Comparison of ENCODE assay signal across 10 mouse cellular contexts in genomic region chr14:51069617-51070016, GRCm38 (mm10). TPM values are rescaled to one million over a fixed set of nuclear protein-coding genes. Genes with fewer than 3 reads are reported as not detected.
DNase-seq lines count a peak whose midpoint lies in the region; ATAC-seq and TF ChIP-seq lines count a peak whose summit lies in the region.
"Had no signal": no experiment of that assay in that cellular context is flagged by ENCODE, and none has a peak within 500 bp of the region (broad histone marks: within the 10 kb centered on the region; RNA-seq: fewer than 3 reads in every experiment).

No protein-coding gene starts in this region.

- peak; percentile 46 for DNase-seq in kidney, adult 2 months
- DNase-seq in adrenal gland, postnatal 14 days: peak; percentile 67
- DNase-seq in lung, postnatal 36 days: peak; percentile 91
- DNase-seq in frontal cortex, postnatal 36 days (ENCODE audit: low spot score in 2 of 2): no peak
- no peak for DNase-seq in hindbrain, embryonic 10.5 days (ENCODE audit: low spot score)

- no peak overlapping the region for H3K27ac ChIP-seq in kidney, adult 2 months (ENCODE audit: insufficient read depth, low read depth, low read length)
- H3K27ac ChIP-seq in kidney, embryonic 14.5 days (ENCODE audit: low read depth, low read length): no peak overlapping the region
- H3K27ac ChIP-seq in intestine, embryonic 15.5 days: no peak overlapping the region
- H3K27ac ChIP-seq in hindbrain, embryonic 10.5 days: no peak overlapping the region
- H3K27ac ChIP-seq: embryonic facial prominence, embryonic 12.5 days had no signal

- H3K4me3 ChIP-seq in kidney, adult 2 months (ENCODE audit: insufficient read depth, low read depth, low read length): no peak overlapping the region
- H3K4me3 ChIP-seq in kidney, embryonic 14.5 days (ENCODE audit: low read length): no peak overlapping the region
- H3K4me3 ChIP-seq in E14TG2a.4 (replicated peaks; ENCODE audit: low read length): no peak overlapping the region
- H3K4me3 ChIP-seq in intestine, embryonic 15.5 days (replicated peaks): no peak overlapping the region
- no peak overlapping the region for H3K4me3 ChIP-seq in hindbrain, embryonic 10.5 days
- H3K4me3 ChIP-seq: embryonic facial prominence, embryonic 12.5 days had no signal

- peak; percentile 40 for TF ChIP-seq CTCF in kidney, adult 2 months (conservative IDR thresholded peaks at IDR 0.05; ENCODE audit: insufficient read depth, insufficient read length, low read depth, low read length)
- TF ChIP-seq CTCF in E14TG2a.4 (conservative IDR thresholded peaks at IDR 0.05; ENCODE audit: low read length): peak; percentile 54

- no peak overlapping the region for H3K9ac ChIP-seq in kidney, embryonic 14.5 days (ENCODE audit: low read depth, low read length)
- no peak overlapping the region for H3K9ac ChIP-seq in intestine, embryonic 15.5 days
- H3K9ac ChIP-seq: embryonic facial prominence, embryonic 12.5 days had no signal

- no peak for ATAC-seq in kidney, embryonic 14.5 days (ENCODE audit: low FRiP score, low TSS enrichment)
- ATAC-seq in intestine, embryonic 15.5 days: no peak

- H3K4me1 ChIP-seq in kidney, adult 2 months (ENCODE audit: control insufficient read depth, insufficient read depth, low read length): no peaks in the 10 kb centered on the region
- H3K4me1 ChIP-seq in kidney, embryonic 14.5 days (ENCODE audit: control insufficient read depth, insufficient read depth, low read length): no peaks in the 10 kb centered on the region
- peaks cover 27% of the 10 kb centered on the region for H3K4me1 ChIP-seq in E14TG2a.4 (replicated peaks; ENCODE audit: low read depth, low read length)
- no peaks in the 10 kb centered on the region for H3K4me1 ChIP-seq in intestine, embryonic 15.5 days (replicated peaks)
- H3K4me1 ChIP-seq in hindbrain, embryonic 10.5 days (replicated peaks): peaks cover 8% of the 10 kb centered on the region

- no peaks in the 10 kb centered on the region for H3K27me3 ChIP-seq in kidney, adult 2 months (replicated peaks; ENCODE audit: control insufficient read depth, insufficient read depth, low read length)
- no peaks in the 10 kb centered on the region for H3K27me3 ChIP-seq in kidney, embryonic 14.5 days (ENCODE audit: control insufficient read depth, insufficient read depth, low read length)
- H3K27me3 ChIP-seq in E14TG2a.4 (ENCODE audit: insufficient read depth, low read length): 0 out of 2 replicates have a peak, but pooled peaks cover 3% of the 10 kb centered on the region
- H3K27me3 ChIP-seq in intestine, embryonic 15.5 days (replicated peaks): no peaks in the 10 kb centered on the region
- no peaks in the 10 kb centered on the region for H3K27me3 ChIP-seq in hindbrain, embryonic 10.5 days (ENCODE audit: insufficient read depth, poor library complexity, severe bottlenecking)
- H3K27me3 ChIP-seq: embryonic facial prominence, embryonic 12.5 days had no signal

- 94% methylated on average over 2 of the region's 2 CpGs for WGBS in kidney, adult 2 months
- 94% methylated on average over 2 of the region's 2 CpGs for WGBS in kidney, embryonic 14.5 days
- WGBS in intestine, embryonic 15.5 days: 91% methylated on average over 2 of the region's 2 CpGs
- WGBS in hindbrain, embryonic 10.5 days: 95% methylated on average over 2 of the region's 2 CpGs

- H3K9me3 ChIP-seq in kidney, embryonic 14.5 days (ENCODE audit: control insufficient read depth, low read length): no peaks in the 10 kb centered on the region
- no peaks in the 10 kb centered on the region for H3K9me3 ChIP-seq in E14TG2a.4 (ENCODE audit: low read length)
- H3K9me3 ChIP-seq in intestine, embryonic 15.5 days: no peaks in the 10 kb centered on the region
- H3K9me3 ChIP-seq in hindbrain, embryonic 10.5 days: no peaks in the 10 kb centered on the region
- H3K9me3 ChIP-seq: embryonic facial prominence, embryonic 12.5 days had no signal

- no peaks in the 10 kb centered on the region for H3K36me3 ChIP-seq in kidney, adult 2 months (ENCODE audit: control insufficient read depth, insufficient read depth, low read length)
- H3K36me3 ChIP-seq in kidney, embryonic 14.5 days (ENCODE audit: control insufficient read depth, insufficient read depth, low read length): no peaks in the 10 kb centered on the region
- H3K36me3 ChIP-seq in E14TG2a.4 (ENCODE audit: insufficient read depth, low read length): no peaks in the 10 kb centered on the region
- no peaks in the 10 kb centered on the region for H3K36me3 ChIP-seq in intestine, embryonic 15.5 days
- H3K36me3 ChIP-seq in hindbrain, embryonic 10.5 days: no peaks in the 10 kb centered on the region
- H3K36me3 ChIP-seq: embryonic facial prominence, embryonic 12.5 days had no signal

- no peak for TF ChIP-seq POLR2A in kidney, adult 2 months (IDR thresholded peaks at IDR 0.05; ENCODE audit: low read depth, low read length)

- H3K4me2 ChIP-seq in kidney, embryonic 14.5 days (replicated peaks; ENCODE audit: low read depth, low read length): no peak overlapping the region
- no peak overlapping the region for H3K4me2 ChIP-seq in intestine, embryonic 15.5 days (replicated peaks)
- H3K4me2 ChIP-seq: embryonic facial prominence, embryonic 12.5 days had no signal

RNA-seq across cellular contexts. Expression of gene Olfr750, which starts 4.6 kb away (rescaled TPM):
- polyA plus RNA-seq in kidney, adult 2 months (2012; rRNA removed): not detected in 2 replicates
- polyA plus RNA-seq in kidney, embryonic 14.5 days (2014; fragmentation: Nextera tagmentation; extraction: Ambion mirVana): not detected in 2 replicates
- total RNA-seq in adrenal gland, postnatal 14 days (2021): not detected in 2 replicates
- polyA plus RNA-seq in intestine, embryonic 15.5 days (2015; fragmentation: Nextera tagmentation; extraction: Ambion mirVana): not detected in 2 replicates
- polyA plus RNA-seq in hindbrain, embryonic 10.5 days (2016; fragmentation: Nextera tagmentation; extraction: Ambion mirVana): 0.03 TPM in 1 of 2 replicates, not detected in the other
- total RNA-seq: layer of hippocampus, postnatal 25 days had no signal
- polyA plus RNA-seq: embryonic facial prominence, embryonic 12.5 days had no signal

RNA-seq across cellular contexts. Expression of gene Rnase12, which starts 12.2 kb away (rescaled TPM):
- polyA plus RNA-seq in kidney, adult 2 months (2012; rRNA removed): not detected in 2 replicates
- polyA plus RNA-seq in kidney, embryonic 14.5 days (2014; fragmentation: Nextera tagmentation; extraction: Ambion mirVana): 16.5 and 18.5 TPM in 2 replicates
- total RNA-seq in adrenal gland, postnatal 14 days (2021): not detected in 2 replicates
- polyA plus RNA-seq in intestine, embryonic 15.5 days (2015; fragmentation: Nextera tagmentation; extraction: Ambion mirVana): 0.48 and 0.68 TPM in 2 replicates
- polyA plus RNA-seq in hindbrain, embryonic 10.5 days (2016; fragmentation: Nextera tagmentation; extraction: Ambion mirVana): not detected in 2 replicates
- total RNA-seq: layer of hippocampus, postnatal 25 days had no signal
- polyA plus RNA-seq: embryonic facial prominence, embryonic 12.5 days had no signal

RNA-seq across cellular contexts. Expression of gene Rnase11, which starts 19.7 kb away (rescaled TPM):
- not detected in 2 replicates for polyA plus RNA-seq in kidney, adult 2 months (2012; rRNA removed)
- 1.1 TPM in 1 of 2 replicates, not detected in the other for polyA plus RNA-seq in kidney, embryonic 14.5 days (2014; fragmentation: Nextera tagmentation; extraction: Ambion mirVana)
- total RNA-seq in adrenal gland, postnatal 14 days (2021): not detected in 2 replicates
- not detected in 2 replicates for polyA plus RNA-seq in intestine, embryonic 15.5 days (2015; fragmentation: Nextera tagmentation; extraction: Ambion mirVana)
- not detected in 2 replicates for polyA plus RNA-seq in hindbrain, embryonic 10.5 days (2016; fragmentation: Nextera tagmentation; extraction: Ambion mirVana)
- total RNA-seq: layer of hippocampus, postnatal 25 days had no signal
- polyA plus RNA-seq: embryonic facial prominence, embryonic 12.5 days had no signal

RNA-seq across cellular contexts. Expression of gene Rnase4, which starts 21.3 kb away (rescaled TPM):
- 35.1 and 41.2 TPM in 2 replicates for polyA plus RNA-seq in kidney, adult 2 months (2012; rRNA removed)
- 38.9 and 41.8 TPM in 2 replicates for polyA plus RNA-seq in kidney, embryonic 14.5 days (2014; fragmentation: Nextera tagmentation; extraction: Ambion mirVana)
- total RNA-seq in adrenal gland, postnatal 14 days (2021): 56.5 and 131 TPM in 2 replicates
- 209 and 240 TPM in 2 replicates for polyA plus RNA-seq in intestine, embryonic 15.5 days (2015; fragmentation: Nextera tagmentation; extraction: Ambion mirVana)
- 11.5 and 17.5 TPM in 2 replicates for polyA plus RNA-seq in hindbrain, embryonic 10.5 days (2016; fragmentation: Nextera tagmentation; extraction: Ambion mirVana)

RNA-seq across cellular contexts. Expression of gene Ang, which starts 21.3 kb away (rescaled TPM):
- 4.7 and 5.1 TPM in 2 replicates for polyA plus RNA-seq in kidney, adult 2 months (2012; rRNA removed)
- 6.3 and 9.5 TPM in 2 replicates for polyA plus RNA-seq in kidney, embryonic 14.5 days (2014; fragmentation: Nextera tagmentation; extraction: Ambion mirVana)
- total RNA-seq in adrenal gland, postnatal 14 days (2021): 6.0 and 37.1 TPM in 2 replicates
- polyA plus RNA-seq in intestine, embryonic 15.5 days (2015; fragmentation: Nextera tagmentation; extraction: Ambion mirVana): 51.6 and 73.0 TPM in 2 replicates
- polyA plus RNA-seq in hindbrain, embryonic 10.5 days (2016; fragmentation: Nextera tagmentation; extraction: Ambion mirVana): 3.3 and 4.5 TPM in 2 replicates

Comparison
In these comparisons a context has a peak if more than half of its experiments do, and no peak if none do; other contexts are left out.
1. RNA of gene Rnase12, which starts 12.2 kb away (polyA plus RNA-seq): 16.5 to 18.5 TPM in kidney, embryonic 14.5 days; 0.48 to 0.68 TPM in intestine, embryonic 15.5 days, not detected in hindbrain, embryonic 10.5 days and not detected in kidney, adult 2 months; every median in the first group is over 10 times any median in the second.
2. DNase-seq: peak in kidney, adult 2 months (single experiment), adrenal gland, postnatal 14 days (single experiment) and lung, postnatal 36 days (single experiment); none in frontal cortex, postnatal 36 days (0 of 2) and hindbrain, embryonic 10.5 days (single experiment).